Mouse (Mus musculus): ENCODE data around the gene Tlcd1. TPM values are rescaled to one million over a fixed set of nuclear protein-coding genes. Genes with fewer than 3 reads are reported as not detected.
"Not testable (repeated sequence)": the region's sequence is repeated elsewhere in the genome, so short reads cannot be mapped to it uniquely, and the experiment has no call there.

The Tlcd1 gene
- 14.7 and 16.1 TPM in 2 replicates for polyA plus RNA-seq (2014; fragmentation: Nextera tagmentation; extraction: Ambion mirVana)

- peak; percentile 46 for ATAC-seq (ENCODE audit: insufficient number of reproducible peaks, insufficient read depth, low FRiP score, low read depth)
- Histone ChIP-seq H3K9ac (ENCODE audit: low read length) (peak within 1 kb of the TSS; percentile 79), H3K27ac (replicated peaks in 1 of 2; ENCODE audit: control insufficient read depth in 1 of 2, insufficient read depth in 1 of 2, low read depth in 2 of 2, low read length in 2 of 2) (peak within 1 kb of the TSS; percentile 89 to 92), H3K27me3 (ENCODE audit: control insufficient read depth, insufficient read depth, low read length) (no peaks in the 10 kb centered on the region), H3K4me1 (ENCODE audit: control insufficient read depth in 2 of 2, insufficient read depth in 2 of 2, low read length in 2 of 2) (peaks cover 10 to 25% of the 10 kb centered on the region in 2 experiments), H3K4me2 (ENCODE audit: low read length) (peak within 1 kb of the TSS; percentile 96), H3K36me3 (ENCODE audit: control insufficient read depth, insufficient read depth, low read length) (peaks cover 23% of the 10 kb centered on the region), H3K4me3 (ENCODE audit: control insufficient read depth in 1 of 2, insufficient read depth in 1 of 2, low read depth in 1 of 2, low read length in 2 of 2) (peak within 1 kb of the TSS; percentile 67 to 80), H3K9me3 (ENCODE audit: control insufficient read depth, low read length) (no peaks in the 10 kb centered on the region)
- under 1% methylated on average over 32 of the region's 32 CpGs for WGBS
Measured at GRCm38 (mm10) chr11:78176402-78176862, at the start of gene Tlcd1, which contains the start of gene Nek8. Gene Tlcd1, plus strand, starts transcription at chr11:78176711. Gene Nek8, minus strand, starts transcription at chr11:78176675.

GRCm38 (mm10) chr11:78126739-78127138, 49.8 kb upstream of the Tlcd1 start:
- Histone ChIP-seq H3K9me3 (ENCODE audit: control insufficient read depth, low read length) (no peaks in the 10 kb centered on the region), H3K36me3 (ENCODE audit: control insufficient read depth, insufficient read depth, low read length) (0 out of 2 replicates have a peak, but pooled peaks cover 6% of the 10 kb centered on the region), H3K9ac (ENCODE audit: low read length) (no peak overlapping the region), H3K4me3 (ENCODE audit: control insufficient read depth in 1 of 2, insufficient read depth in 1 of 2, low read depth in 1 of 2, low read length in 2 of 2) (no peak overlapping the region), H3K27ac (replicated peaks in 1 of 2; ENCODE audit: control insufficient read depth in 1 of 2, insufficient read depth in 1 of 2, low read depth in 2 of 2, low read length in 2 of 2) (no peak overlapping the region), H3K27me3 (ENCODE audit: control insufficient read depth, insufficient read depth, low read length) (no peaks in the 10 kb centered on the region), H3K4me1 (ENCODE audit: control insufficient read depth in 2 of 2, insufficient read depth in 2 of 2, low read length in 2 of 2) (peaks cover 3 to 30% of the 10 kb centered on the region in 2 experiments), H3K4me2 (ENCODE audit: low read length) (no peak overlapping the region)
- ATAC-seq (ENCODE audit: insufficient number of reproducible peaks, insufficient read depth, low FRiP score, low read depth): no peak
- WGBS: 79% methylated on average over 4 of the region's 4 CpGs

GRCm38 (mm10) chr11:78129458-78129857, 47.1 kb upstream of the Tlcd1 start:
- Histone ChIP-seq H3K4me1 (ENCODE audit: control insufficient read depth in 2 of 2, insufficient read depth in 2 of 2, low read length in 2 of 2) (peaks cover 8 to 37% of the 10 kb centered on the region in 2 experiments), H3K27ac (replicated peaks in 1 of 2; ENCODE audit: control insufficient read depth in 1 of 2, insufficient read depth in 1 of 2, low read depth in 2 of 2, low read length in 2 of 2) (peak overlapping the region; percentile 9 to 35; a peak in 1 of 4 replicates), H3K9ac (ENCODE audit: low read length) (no peak overlapping the region), H3K4me3 (ENCODE audit: control insufficient read depth in 1 of 2, insufficient read depth in 1 of 2, low read depth in 1 of 2, low read length in 2 of 2) (no peak overlapping the region), H3K4me2 (ENCODE audit: low read length) (no peak overlapping the region), H3K36me3 (ENCODE audit: control insufficient read depth, insufficient read depth, low read length) (0 out of 2 replicates have a peak, but pooled peaks cover 6% of the 10 kb centered on the region), H3K27me3 (ENCODE audit: control insufficient read depth, insufficient read depth, low read length) (no peaks in the 10 kb centered on the region), H3K9me3 (ENCODE audit: control insufficient read depth, low read length) (no peaks in the 10 kb centered on the region)
- WGBS: 44% methylated on average over 8 of the region's 8 CpGs
- ATAC-seq (ENCODE audit: insufficient number of reproducible peaks, insufficient read depth, low FRiP score, low read depth): no peak

GRCm38 (mm10) chr11:78133915-78134314, 42.6 kb upstream of the Tlcd1 start:
- H3K36me3 ChIP-seq (ENCODE audit: control insufficient read depth, insufficient read depth, low read length): no peaks in the 10 kb centered on the region
- ATAC-seq (ENCODE audit: insufficient number of reproducible peaks, insufficient read depth, low FRiP score, low read depth): no peak

GRCm38 (mm10) chr11:78134344-78134743, 42.2 kb upstream of the Tlcd1 start:
- no peak overlapping the region for H3K4me2 ChIP-seq (ENCODE audit: low read length)
- peaks cover 7 to 29% of the 10 kb centered on the region in 2 experiments for H3K4me1 ChIP-seq (ENCODE audit: control insufficient read depth in 2 of 2, insufficient read depth in 2 of 2, low read length in 2 of 2)
- no peaks in the 10 kb centered on the region for H3K36me3 ChIP-seq (ENCODE audit: control insufficient read depth, insufficient read depth, low read length)
- WGBS: 87% methylated on average over 3 of the region's 3 CpGs
- H3K4me3 ChIP-seq (ENCODE audit: control insufficient read depth in 1 of 2, insufficient read depth in 1 of 2, low read depth in 1 of 2, low read length in 2 of 2): no peak overlapping the region
- H3K27me3 ChIP-seq (ENCODE audit: control insufficient read depth, insufficient read depth, low read length): no peaks in the 10 kb centered on the region
- no peaks in the 10 kb centered on the region for H3K9me3 ChIP-seq (ENCODE audit: control insufficient read depth, low read length)
- ATAC-seq (ENCODE audit: insufficient number of reproducible peaks, insufficient read depth, low FRiP score, low read depth): no peak
- H3K27ac ChIP-seq (replicated peaks in 1 of 2; ENCODE audit: control insufficient read depth in 1 of 2, insufficient read depth in 1 of 2, low read depth in 2 of 2, low read length in 2 of 2): no peak overlapping the region
- no peak overlapping the region for H3K9ac ChIP-seq (ENCODE audit: low read length)

More at GRCm38 (mm10) chr11:78133915-78134314, 42.6 kb upstream of the Tlcd1 start:
- Histone ChIP-seq H3K4me3 (ENCODE audit: control insufficient read depth in 1 of 2, insufficient read depth in 1 of 2, low read depth in 1 of 2, low read length in 2 of 2) (no peak overlapping the region), H3K4me2 (ENCODE audit: low read length) (no peak overlapping the region), H3K9ac (ENCODE audit: low read length) (no peak overlapping the region), H3K27ac (replicated peaks in 1 of 2; ENCODE audit: control insufficient read depth in 1 of 2, insufficient read depth in 1 of 2, low read depth in 2 of 2, low read length in 2 of 2) (no peak overlapping the region), H3K4me1 (ENCODE audit: control insufficient read depth in 2 of 2, insufficient read depth in 2 of 2, low read length in 2 of 2) (peaks cover 10 to 33% of the 10 kb centered on the region in 2 experiments), H3K27me3 (ENCODE audit: control insufficient read depth, insufficient read depth, low read length) (no peaks in the 10 kb centered on the region), H3K9me3 (ENCODE audit: control insufficient read depth, low read length) (no peaks in the 10 kb centered on the region)
- WGBS: 92% methylated on average over 6 of the region's 6 CpGs

- H3K27ac ChIP-seq (replicated peaks in 1 of 2; ENCODE audit: control insufficient read depth in 1 of 2, insufficient read depth in 1 of 2, low read depth in 2 of 2, low read length in 2 of 2); H3K9me3 ChIP-seq (ENCODE audit: control insufficient read depth, low read length); ATAC-seq (ENCODE audit: insufficient number of reproducible peaks, insufficient read depth, low FRiP score, low read depth); H3K36me3 ChIP-seq (ENCODE audit: control insufficient read depth, insufficient read depth, low read length); H3K27me3 ChIP-seq (ENCODE audit: control insufficient read depth, insufficient read depth, low read length); H3K4me3 ChIP-seq (ENCODE audit: control insufficient read depth in 1 of 2, insufficient read depth in 1 of 2, low read depth in 1 of 2, low read length in 2 of 2); H3K4me2 ChIP-seq (ENCODE audit: low read length); H3K9ac ChIP-seq (ENCODE audit: low read length): not testable (repeated sequence)
- WGBS: 95% methylated on average over 7 of the region's 7 CpGs
- H3K4me1 ChIP-seq (ENCODE audit: control insufficient read depth in 2 of 2, insufficient read depth in 2 of 2, low read length in 2 of 2): peaks cover 7 to 30% of the 10 kb centered on the region in 2 experiments
Measured at GRCm38 (mm10) chr11:78135314-78135713, 41.2 kb upstream of the Tlcd1 start.

GRCm38 (mm10) chr11:78136132-78136531, 40.4 kb upstream of the Tlcd1 start:
- Histone ChIP-seq H3K4me3 (ENCODE audit: control insufficient read depth in 1 of 2, insufficient read depth in 1 of 2, low read depth in 1 of 2, low read length in 2 of 2) (no peak overlapping the region), H3K4me1 (ENCODE audit: control insufficient read depth in 2 of 2, insufficient read depth in 2 of 2, low read length in 2 of 2) (peaks cover 7 to 38% of the 10 kb centered on the region in 2 experiments), H3K36me3 (ENCODE audit: control insufficient read depth, insufficient read depth, low read length) (no peaks in the 10 kb centered on the region), H3K27ac (replicated peaks in 1 of 2; ENCODE audit: control insufficient read depth in 1 of 2, insufficient read depth in 1 of 2, low read depth in 2 of 2, low read length in 2 of 2) (no peak overlapping the region), H3K4me2 (ENCODE audit: low read length) (no peak overlapping the region), H3K9ac (ENCODE audit: low read length) (no peak overlapping the region), H3K27me3 (ENCODE audit: control insufficient read depth, insufficient read depth, low read length) (no peaks in the 10 kb centered on the region), H3K9me3 (ENCODE audit: control insufficient read depth, low read length) (no peaks in the 10 kb centered on the region)
- no peak for ATAC-seq (ENCODE audit: insufficient number of reproducible peaks, insufficient read depth, low FRiP score, low read depth)
- WGBS: 67% methylated on average over 1 of the region's 1 CpGs

GRCm38 (mm10) chr11:78137584-78137983, 38.9 kb upstream of the Tlcd1 start:
- Histone ChIP-seq H3K9ac (ENCODE audit: low read length) (no peak overlapping the region), H3K27ac (replicated peaks in 1 of 2; ENCODE audit: control insufficient read depth in 1 of 2, insufficient read depth in 1 of 2, low read depth in 2 of 2, low read length in 2 of 2) (peak overlapping the region; percentile 3 to 64; a peak in 2 of 4 replicates)

More at GRCm38 (mm10) chr11:78137584-78137983, 38.9 kb upstream of the Tlcd1 start:
- no peaks in the 10 kb centered on the region for H3K9me3 ChIP-seq (ENCODE audit: control insufficient read depth, low read length)
- H3K4me2 ChIP-seq (ENCODE audit: low read length): no peak overlapping the region
- H3K4me3 ChIP-seq (ENCODE audit: control insufficient read depth in 1 of 2, insufficient read depth in 1 of 2, low read depth in 1 of 2, low read length in 2 of 2): no peak overlapping the region
- H3K27me3 ChIP-seq (ENCODE audit: control insufficient read depth, insufficient read depth, low read length): no peaks in the 10 kb centered on the region
- ATAC-seq (ENCODE audit: insufficient number of reproducible peaks, insufficient read depth, low FRiP score, low read depth): no peak
- H3K4me1 ChIP-seq (ENCODE audit: control insufficient read depth in 2 of 2, insufficient read depth in 2 of 2, low read length in 2 of 2): peaks cover 7 to 40% of the 10 kb centered on the region in 2 experiments
- 57% methylated on average over 4 of the region's 4 CpGs for WGBS
- no peaks in the 10 kb centered on the region for H3K36me3 ChIP-seq (ENCODE audit: control insufficient read depth, insufficient read depth, low read length)
